Mouse (Mus musculus): Measurements from ENCODE around the gene Khdrbs1. TPM values are rescaled to one million over a fixed set of nuclear protein-coding genes. Genes with fewer than 3 reads are reported as not detected.
A peak's percentile ranks its signal among the peaks of the same experiment; 100 is the strongest.
"Not testable (repeated sequence)": the region's sequence is repeated elsewhere in the genome, so short reads cannot be mapped to it uniquely, and the experiment has no call there.

Gene Khdrbs1
- total RNA-seq (2014; fragmentation: Nextera tagmentation) = 99.6 and 107 TPM in 2 replicates
- total RNA-seq (2017) = 103 and 112 TPM in 2 replicates

GRCm38 (mm10) chr4:129742232-129743009 lies at the start of gene Khdrbs1:
Gene Khdrbs1 (minus strand): TSS chr4:129742303.
- ATAC-seq (replicated peaks; ENCODE audit: low FRiP score, low TSS enrichment, poor library complexity, severe bottlenecking) = peak; percentile 85

- no peak for ATAC-seq (replicated peaks; ENCODE audit: low FRiP score, low TSS enrichment, poor library complexity, severe bottlenecking)
These were observed 49.3 kb upstream of the Khdrbs1 start for GRCm38 (mm10) chr4:129791399-129791798.

- ATAC-seq (replicated peaks; ENCODE audit: low FRiP score, low TSS enrichment, poor library complexity, severe bottlenecking) = no peak
These were observed 48.4 kb upstream of the Khdrbs1 start for GRCm38 (mm10) chr4:129790475-129790874.

- ATAC-seq (replicated peaks; ENCODE audit: low FRiP score, low TSS enrichment, poor library complexity, severe bottlenecking) = no peak
These were observed 47.5 kb upstream of the Khdrbs1 start for GRCm38 (mm10) chr4:129789635-129790034.

GRCm38 (mm10) chr4:129788693-129789092 lies 46.6 kb upstream of the Khdrbs1 start:
- ATAC-seq (replicated peaks; ENCODE audit: low FRiP score, low TSS enrichment, poor library complexity, severe bottlenecking) = no peak

GRCm38 (mm10) chr4:129785178-129785577 lies 43.1 kb upstream of the Khdrbs1 start:
- peak; percentile 77 for ATAC-seq (replicated peaks; ENCODE audit: low FRiP score, low TSS enrichment, poor library complexity, severe bottlenecking)

- ATAC-seq (replicated peaks; ENCODE audit: low FRiP score, low TSS enrichment, poor library complexity, severe bottlenecking) = no peak
These were observed 41.4 kb upstream of the Khdrbs1 start for GRCm38 (mm10) chr4:129783506-129783905.

- ATAC-seq (replicated peaks; ENCODE audit: low FRiP score, low TSS enrichment, poor library complexity, severe bottlenecking) = 0 out of 2 replicates have a peak, but pooled peaks have one; percentile 28
These were observed 40.8 kb upstream of the Khdrbs1 start for GRCm38 (mm10) chr4:129782857-129783331.

GRCm38 (mm10) chr4:129781881-129782675 lies 40.0 kb upstream of the Khdrbs1 start:
- ATAC-seq (replicated peaks; ENCODE audit: low FRiP score, low TSS enrichment, poor library complexity, severe bottlenecking) = 0 out of 2 replicates have a peak, but pooled peaks have one; percentile 58

GRCm38 (mm10) chr4:129771672-129772521 lies 29.8 kb upstream of the Khdrbs1 start:
- ATAC-seq (replicated peaks; ENCODE audit: low FRiP score, low TSS enrichment, poor library complexity, severe bottlenecking) = peak; percentile 61

GRCm38 (mm10) chr4:129771314-129771671 lies 29.2 kb upstream of the Khdrbs1 start:
- ATAC-seq (replicated peaks; ENCODE audit: low FRiP score, low TSS enrichment, poor library complexity, severe bottlenecking) = no peak

- no peak for ATAC-seq (replicated peaks; ENCODE audit: low FRiP score, low TSS enrichment, poor library complexity, severe bottlenecking)
These were observed 28.5 kb upstream of the Khdrbs1 start for GRCm38 (mm10) chr4:129770600-129770999.

GRCm38 (mm10) chr4:129768742-129769141 lies 26.6 kb upstream of the Khdrbs1 start:
- ATAC-seq (replicated peaks; ENCODE audit: low FRiP score, low TSS enrichment, poor library complexity, severe bottlenecking) = not testable (repeated sequence)

- ATAC-seq (replicated peaks; ENCODE audit: low FRiP score, low TSS enrichment, poor library complexity, severe bottlenecking) = no peak
These were observed 25.7 kb upstream of the Khdrbs1 start for GRCm38 (mm10) chr4:129767782-129768181.

GRCm38 (mm10) chr4:129765351-129765750 lies 23.2 kb upstream of the Khdrbs1 start:
- no peak for ATAC-seq (replicated peaks; ENCODE audit: low FRiP score, low TSS enrichment, poor library complexity, severe bottlenecking)

- ATAC-seq (replicated peaks; ENCODE audit: low FRiP score, low TSS enrichment, poor library complexity, severe bottlenecking) = not testable (repeated sequence)
These were observed 20.4 kb upstream of the Khdrbs1 start for GRCm38 (mm10) chr4:129762496-129762895.

GRCm38 (mm10) chr4:129761606-129762005 lies 19.5 kb upstream of the Khdrbs1 start:
- no peak for ATAC-seq (replicated peaks; ENCODE audit: low FRiP score, low TSS enrichment, poor library complexity, severe bottlenecking)

GRCm38 (mm10) chr4:129755455-129755854 lies 13.4 kb upstream of the Khdrbs1 start:
- ATAC-seq (replicated peaks; ENCODE audit: low FRiP score, low TSS enrichment, poor library complexity, severe bottlenecking) = no peak

GRCm38 (mm10) chr4:129754742-129755141 lies 12.6 kb upstream of the Khdrbs1 start:
- 0 out of 2 replicates have a peak, but pooled peaks have one; percentile 47 for ATAC-seq (replicated peaks; ENCODE audit: low FRiP score, low TSS enrichment, poor library complexity, severe bottlenecking)
